Mouse (Mus musculus): Measurements from ENCODE around the gene Cd3d. TPM values are rescaled to one million over a fixed set of nuclear protein-coding genes. Genes with fewer than 3 reads are reported as not detected.
"Not testable (repeated sequence)": the region's sequence is repeated elsewhere in the genome, so short reads cannot be mapped to it uniquely, and the experiment has no call there.

The Cd3d gene
- polyA plus RNA-seq, 1 experiment from 2014 or later = not detected

DNA sequence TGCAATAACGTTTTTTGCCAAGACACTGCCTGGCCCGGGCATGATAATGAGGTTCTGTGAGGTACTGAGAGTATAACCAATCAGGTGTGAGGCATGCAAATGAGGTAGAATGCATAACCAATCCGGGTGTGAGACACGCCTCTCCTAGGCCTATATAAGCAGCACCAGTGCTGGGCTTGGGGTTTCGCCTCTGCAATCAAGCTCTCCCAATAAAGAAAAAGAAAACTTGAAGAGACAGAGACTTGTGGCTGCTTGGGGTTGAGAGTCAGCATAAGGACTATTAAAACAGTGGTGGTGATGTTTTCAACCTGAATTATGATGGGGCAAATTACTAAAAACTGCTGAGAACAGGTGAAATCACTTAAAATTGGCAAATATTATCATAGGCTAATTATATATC, 13.8 kb upstream of the Cd3d start:
- H3K36me3 ChIP-seq (ENCODE audit: control insufficient read depth, insufficient read depth, low read length); H3K4me3 ChIP-seq (ENCODE audit: low read depth, low read length); H3K27me3 ChIP-seq (ENCODE audit: control insufficient read depth, insufficient read depth, low read length); H3K4me2 ChIP-seq (ENCODE audit: low read depth, low read length); H3K4me1 ChIP-seq (ENCODE audit: control insufficient read depth, insufficient read depth, low read length); H3K27ac ChIP-seq (ENCODE audit: low read depth, low read length); ATAC-seq (ENCODE audit: low read depth); H3K9me3 ChIP-seq (ENCODE audit: control insufficient read depth, low read length); H3K9ac ChIP-seq (replicated peaks; ENCODE audit: low read depth, low read length): not testable (repeated sequence)
- 88% methylated on average over 5 of the region's 5 CpGs for WGBS

DNA sequence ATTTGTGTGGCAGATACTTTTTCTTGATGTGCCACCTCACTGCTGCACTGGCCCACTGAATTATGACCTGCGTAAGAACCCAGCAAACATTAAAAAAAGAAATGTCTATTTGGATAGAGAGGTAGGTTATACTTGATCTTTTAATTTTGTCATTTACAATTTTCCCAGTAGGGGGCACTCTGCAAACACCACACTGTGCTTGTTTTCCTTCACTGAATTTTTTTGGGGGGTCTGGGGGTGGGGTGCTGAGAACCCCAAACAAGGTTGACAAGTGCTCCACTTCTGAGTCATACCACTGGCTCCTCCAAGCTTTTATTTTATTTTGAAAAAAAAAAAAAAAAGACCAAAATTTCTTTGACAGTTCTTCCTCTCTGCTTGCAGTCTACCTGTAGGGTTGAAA, 12.1 kb upstream of the Cd3d start:
- no peak overlapping the region for H3K4me3 ChIP-seq (ENCODE audit: low read depth, low read length)
- H3K4me2 ChIP-seq (ENCODE audit: low read depth, low read length) = no peak overlapping the region
- H3K9ac ChIP-seq (replicated peaks; ENCODE audit: low read depth, low read length) = no peak overlapping the region
- H3K9me3 ChIP-seq (ENCODE audit: control insufficient read depth, low read length) = no peaks in the 10 kb centered on the region
- no peaks in the 10 kb centered on the region for H3K36me3 ChIP-seq (ENCODE audit: control insufficient read depth, insufficient read depth, low read length)
- H3K27me3 ChIP-seq (ENCODE audit: control insufficient read depth, insufficient read depth, low read length) = no peaks in the 10 kb centered on the region
- no peak overlapping the region for H3K27ac ChIP-seq (ENCODE audit: low read depth, low read length)
- peaks cover 9% of the 10 kb centered on the region for H3K4me1 ChIP-seq (ENCODE audit: control insufficient read depth, insufficient read depth, low read length)
- WGBS = 67% methylated on average over 1 of the region's 1 CpGs
- ATAC-seq (ENCODE audit: low read depth) = no peak

DNA sequence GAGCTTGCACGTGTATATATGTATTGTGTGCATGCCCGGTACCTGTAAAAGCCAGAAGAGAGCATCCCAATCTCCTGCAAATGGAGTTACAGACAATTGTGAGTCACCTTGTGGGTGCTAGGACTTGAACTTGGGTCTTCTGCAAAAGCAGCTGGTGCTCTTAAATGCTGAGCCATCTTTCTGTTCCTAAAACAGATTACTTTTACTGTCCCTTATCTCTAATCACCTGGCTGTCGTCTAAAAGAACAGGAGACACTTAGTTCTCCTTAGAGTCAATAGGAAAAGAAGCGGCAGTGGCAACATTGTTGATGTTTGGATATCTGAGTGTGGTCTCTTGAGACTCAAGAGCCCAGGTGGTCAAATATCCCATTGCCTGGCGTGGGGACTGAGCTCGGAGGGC, 3.8 kb upstream of the Cd3d start:
- H3K9ac ChIP-seq (replicated peaks; ENCODE audit: low read depth, low read length) = no peak overlapping the region
- no peaks in the 10 kb centered on the region for H3K27me3 ChIP-seq (ENCODE audit: control insufficient read depth, insufficient read depth, low read length)
- H3K4me3 ChIP-seq (ENCODE audit: low read depth, low read length) = no peak overlapping the region
- H3K4me1 ChIP-seq (ENCODE audit: control insufficient read depth, insufficient read depth, low read length) = no peaks in the 10 kb centered on the region
- H3K9me3 ChIP-seq (ENCODE audit: control insufficient read depth, low read length) = no peaks in the 10 kb centered on the region
- H3K27ac ChIP-seq (ENCODE audit: low read depth, low read length) = no peak overlapping the region
- H3K36me3 ChIP-seq (ENCODE audit: control insufficient read depth, insufficient read depth, low read length) = no peaks in the 10 kb centered on the region
- 75% methylated on average over 6 of the region's 6 CpGs for WGBS
- no peak overlapping the region for H3K4me2 ChIP-seq (ENCODE audit: low read depth, low read length)
- ATAC-seq (ENCODE audit: low read depth) = no peak

DNA sequence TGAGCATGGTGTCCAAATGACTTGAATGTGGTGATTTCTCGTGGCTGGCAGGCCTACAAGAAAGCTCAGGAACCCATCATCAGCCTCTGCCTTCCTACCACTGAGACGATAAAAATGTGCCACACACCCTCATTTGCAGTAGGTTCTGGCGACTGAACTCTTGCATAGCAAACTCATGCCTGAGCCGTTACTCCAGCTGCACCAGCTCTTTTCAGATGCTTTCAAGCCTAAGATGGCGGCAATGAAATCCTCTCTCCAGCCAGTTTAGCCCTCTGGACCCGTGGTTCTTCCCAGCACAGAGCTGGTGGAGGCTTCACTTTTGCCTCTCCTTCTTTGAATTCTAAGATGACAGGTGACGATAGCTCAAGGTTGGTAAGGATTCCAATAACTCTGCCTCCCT, 1.8 kb upstream of the Cd3d start:
- ATAC-seq (ENCODE audit: low read depth) = no peak
- 85% methylated on average over 7 of the region's 7 CpGs for WGBS
- Histone ChIP-seq H3K4me1 (ENCODE audit: control insufficient read depth, insufficient read depth, low read length) (no peaks in the 10 kb centered on the region), H3K27ac (ENCODE audit: low read depth, low read length) (no peak overlapping the region), H3K4me2 (ENCODE audit: low read depth, low read length) (no peak overlapping the region), H3K27me3 (ENCODE audit: control insufficient read depth, insufficient read depth, low read length) (no peaks in the 10 kb centered on the region), H3K9ac (replicated peaks; ENCODE audit: low read depth, low read length) (no peak overlapping the region), H3K4me3 (ENCODE audit: low read depth, low read length) (no peak overlapping the region), H3K36me3 (ENCODE audit: control insufficient read depth, insufficient read depth, low read length) (no peaks in the 10 kb centered on the region), H3K9me3 (ENCODE audit: control insufficient read depth, low read length) (no peaks in the 10 kb centered on the region)

DNA sequence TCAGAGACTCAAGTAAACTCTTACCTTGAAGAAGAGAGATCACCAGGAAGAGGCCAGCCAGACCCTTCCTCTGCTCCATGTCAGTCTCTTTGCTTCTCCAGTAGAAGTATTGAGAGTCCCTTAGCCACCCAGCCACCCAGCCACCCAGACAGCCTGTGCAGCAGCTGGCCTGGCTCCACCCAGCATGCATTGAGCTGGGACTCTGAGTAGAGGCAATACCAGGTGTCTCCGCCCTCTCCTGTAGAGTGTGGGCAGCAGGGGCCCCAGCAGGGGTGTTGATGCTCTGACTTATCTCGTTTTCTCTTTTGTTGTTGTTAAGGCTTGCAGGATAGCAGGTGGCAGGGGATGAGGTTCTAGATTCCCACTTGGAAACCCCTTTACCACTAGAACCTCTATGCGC, 1.3 kb upstream of the Cd3d start, which contains the start of gene Cd3g:
TSS of gene Cd3g (minus strand) at position 190 of the 400 bp plus-strand sequence.
- H3K4me2 ChIP-seq (ENCODE audit: low read depth, low read length) = no peak within 1 kb of the TSS
- no peaks in the 10 kb centered on the region for H3K9me3 ChIP-seq (ENCODE audit: control insufficient read depth, low read length)
- H3K4me1 ChIP-seq (ENCODE audit: control insufficient read depth, insufficient read depth, low read length) = no peaks in the 10 kb centered on the region
- no peak within 1 kb of the TSS for H3K4me3 ChIP-seq (ENCODE audit: low read depth, low read length)
- no peaks in the 10 kb centered on the region for H3K27me3 ChIP-seq (ENCODE audit: control insufficient read depth, insufficient read depth, low read length)
- WGBS = 71% methylated on average over 3 of the region's 3 CpGs
- no peak for ATAC-seq (ENCODE audit: low read depth)
- H3K27ac ChIP-seq (ENCODE audit: low read depth, low read length) = no peak within 1 kb of the TSS
- no peak within 1 kb of the TSS for H3K9ac ChIP-seq (replicated peaks; ENCODE audit: low read depth, low read length)
- H3K36me3 ChIP-seq (ENCODE audit: control insufficient read depth, insufficient read depth, low read length) = no peaks in the 10 kb centered on the region

DNA sequence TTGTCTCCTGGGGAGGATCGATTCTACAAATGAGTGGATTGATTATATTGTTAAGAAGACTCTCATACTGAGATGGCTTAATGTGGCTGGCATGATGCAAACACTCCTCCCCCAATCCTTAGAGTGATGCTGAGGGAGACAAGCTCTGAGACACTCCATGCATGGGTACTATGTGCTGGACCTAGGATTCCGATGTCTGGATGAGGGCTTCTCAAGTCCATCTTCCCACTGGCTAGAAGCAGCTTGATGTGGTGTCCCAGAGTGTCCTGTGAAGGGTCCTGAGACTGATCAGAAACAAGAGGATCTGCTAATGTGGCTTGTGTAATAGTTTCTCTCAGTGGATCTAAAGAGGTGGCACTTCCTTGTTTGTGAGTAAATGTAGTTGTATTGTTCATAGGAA, 482 bp upstream of the Cd3d start:
- Histone ChIP-seq H3K9ac (replicated peaks; ENCODE audit: low read depth, low read length) (no peak overlapping the region), H3K36me3 (ENCODE audit: control insufficient read depth, insufficient read depth, low read length) (no peaks in the 10 kb centered on the region), H3K27ac (ENCODE audit: low read depth, low read length) (no peak overlapping the region), H3K27me3 (ENCODE audit: control insufficient read depth, insufficient read depth, low read length) (no peaks in the 10 kb centered on the region), H3K4me1 (ENCODE audit: control insufficient read depth, insufficient read depth, low read length) (no peaks in the 10 kb centered on the region), H3K9me3 (ENCODE audit: control insufficient read depth, low read length) (no peaks in the 10 kb centered on the region), H3K4me3 (ENCODE audit: low read depth, low read length) (no peak overlapping the region), H3K4me2 (ENCODE audit: low read depth, low read length) (no peak overlapping the region)
- ATAC-seq (ENCODE audit: low read depth) = no peak
- 89% methylated on average over 2 of the region's 2 CpGs for WGBS

DNA sequence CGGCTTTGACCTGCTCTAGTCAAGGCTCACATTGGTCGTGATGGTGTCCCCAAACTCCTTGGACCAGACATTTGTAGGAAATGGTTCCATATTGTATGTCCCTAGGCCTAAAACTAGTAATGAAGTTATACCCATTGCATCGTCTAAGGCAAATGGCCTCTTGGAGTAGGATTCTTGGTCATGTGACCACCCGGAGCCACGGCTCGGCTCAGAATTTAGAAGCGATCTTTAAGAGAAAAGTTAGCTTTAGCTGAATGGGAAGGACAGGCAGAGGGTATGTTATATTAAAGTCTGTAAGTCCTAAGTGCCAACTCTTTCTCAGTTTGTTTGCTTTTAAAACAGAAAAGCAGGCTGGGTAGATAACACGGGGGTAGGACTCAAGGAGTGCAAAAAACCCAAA, 495 bp downstream of the Cd3d start:
- Histone ChIP-seq H3K4me1 (ENCODE audit: control insufficient read depth, insufficient read depth, low read length) (no peaks in the 10 kb centered on the region), H3K27me3 (ENCODE audit: control insufficient read depth, insufficient read depth, low read length) (no peaks in the 10 kb centered on the region), H3K36me3 (ENCODE audit: control insufficient read depth, insufficient read depth, low read length) (no peaks in the 10 kb centered on the region), H3K4me3 (ENCODE audit: low read depth, low read length) (no peak overlapping the region), H3K9ac (replicated peaks; ENCODE audit: low read depth, low read length) (no peak overlapping the region), H3K4me2 (ENCODE audit: low read depth, low read length) (no peak overlapping the region), H3K27ac (ENCODE audit: low read depth, low read length) (no peak overlapping the region), H3K9me3 (ENCODE audit: control insufficient read depth, low read length) (no peaks in the 10 kb centered on the region)
- no peak for ATAC-seq (ENCODE audit: low read depth)
- 92% methylated on average over 8 of the region's 8 CpGs for WGBS

DNA sequence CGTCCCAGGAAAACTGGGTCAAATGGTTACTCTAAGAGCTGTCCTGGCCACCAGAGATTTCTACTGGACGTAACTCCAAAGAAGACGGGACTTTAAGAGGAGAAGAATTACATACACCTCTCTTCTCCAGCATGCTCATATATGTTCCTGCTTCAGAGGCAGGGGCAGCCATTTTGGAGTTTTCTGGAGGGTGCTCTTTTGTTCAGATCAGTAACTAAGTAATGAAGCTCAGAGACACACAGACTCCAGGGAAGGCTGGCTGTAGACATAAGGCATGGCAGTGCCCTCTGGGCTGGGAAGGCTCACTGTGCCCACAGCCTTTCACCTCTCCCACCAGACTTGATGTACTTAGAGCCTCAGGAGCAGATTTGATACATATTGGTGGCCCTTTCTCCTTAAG, 945 bp downstream of the Cd3d start:
- Histone ChIP-seq H3K36me3 (ENCODE audit: control insufficient read depth, insufficient read depth, low read length) (no peaks in the 10 kb centered on the region), H3K4me1 (ENCODE audit: control insufficient read depth, insufficient read depth, low read length) (no peaks in the 10 kb centered on the region), H3K4me2 (ENCODE audit: low read depth, low read length) (no peak overlapping the region), H3K27ac (ENCODE audit: low read depth, low read length) (no peak overlapping the region), H3K9ac (replicated peaks; ENCODE audit: low read depth, low read length) (no peak overlapping the region), H3K9me3 (ENCODE audit: control insufficient read depth, low read length) (no peaks in the 10 kb centered on the region), H3K27me3 (ENCODE audit: control insufficient read depth, insufficient read depth, low read length) (no peaks in the 10 kb centered on the region), H3K4me3 (ENCODE audit: low read depth, low read length) (no peak overlapping the region)
- no peak for ATAC-seq (ENCODE audit: low read depth)
- 93% methylated on average over 3 of the region's 3 CpGs for WGBS

DNA sequence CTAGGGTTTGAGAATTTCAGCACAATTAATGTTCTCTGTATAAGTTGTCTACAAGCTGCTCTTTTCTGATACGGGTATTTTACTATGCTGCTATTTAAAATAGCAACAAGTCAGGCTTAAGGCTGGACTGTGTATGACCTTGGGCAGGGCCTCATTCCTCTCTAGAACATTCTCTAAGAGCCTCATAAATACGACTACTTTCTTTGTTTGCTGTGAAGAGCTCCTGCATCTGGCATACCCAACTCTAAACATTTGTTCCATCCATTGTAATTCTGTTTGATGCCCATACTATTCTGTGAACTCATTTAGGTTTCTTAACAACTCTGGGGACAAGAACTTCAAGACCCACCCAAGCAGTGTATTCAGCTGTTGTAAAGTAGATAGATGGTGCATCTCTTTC, 1.4 kb downstream of the Cd3d start:
- H3K4me2 ChIP-seq (ENCODE audit: low read depth, low read length) = no peak overlapping the region
- H3K27ac ChIP-seq (ENCODE audit: low read depth, low read length) = no peak overlapping the region
- no peak overlapping the region for H3K9ac ChIP-seq (replicated peaks; ENCODE audit: low read depth, low read length)
- no peaks in the 10 kb centered on the region for H3K4me1 ChIP-seq (ENCODE audit: control insufficient read depth, insufficient read depth, low read length)
- 60% methylated on average over 2 of the region's 2 CpGs for whole genome bisulfite sequencing
- no peaks in the 10 kb centered on the region for H3K9me3 ChIP-seq (ENCODE audit: control insufficient read depth, low read length)
- ATAC-seq (ENCODE audit: low read depth) = no peak
- no peak overlapping the region for H3K4me3 ChIP-seq (ENCODE audit: low read depth, low read length)
- H3K27me3 ChIP-seq (ENCODE audit: control insufficient read depth, insufficient read depth, low read length) = no peaks in the 10 kb centered on the region
- H3K36me3 ChIP-seq (ENCODE audit: control insufficient read depth, insufficient read depth, low read length) = no peaks in the 10 kb centered on the region

DNA sequence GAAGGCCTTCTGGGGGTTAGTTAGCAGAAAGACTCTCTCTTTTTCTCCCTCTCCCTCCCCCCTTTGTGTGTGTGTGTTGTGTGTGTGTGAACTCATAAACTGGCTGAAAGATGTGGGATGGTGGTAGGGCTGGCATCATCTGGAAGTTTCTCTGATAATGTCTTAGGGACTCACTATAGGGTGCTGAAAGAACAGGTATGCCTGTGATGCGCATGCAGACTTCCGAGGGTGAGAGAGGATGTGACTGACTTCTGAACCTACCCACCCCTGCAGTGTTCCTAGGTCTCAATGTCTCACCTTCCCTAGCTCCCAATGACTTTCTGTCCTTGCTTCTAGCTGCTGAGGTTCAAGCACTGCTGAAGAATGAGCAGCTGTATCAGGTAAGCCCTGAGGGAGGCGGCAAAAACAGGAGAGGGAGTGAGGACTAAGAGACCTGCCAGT, 4.2 kb downstream of the Cd3d start:
- Histone ChIP-seq H3K4me2 (ENCODE audit: low read depth, low read length) (no peak overlapping the region), H3K27ac (ENCODE audit: low read depth, low read length) (no peak overlapping the region), H3K4me3 (ENCODE audit: low read depth, low read length) (no peak overlapping the region), H3K9me3 (ENCODE audit: control insufficient read depth, low read length) (no peaks in the 10 kb centered on the region), H3K36me3 (ENCODE audit: control insufficient read depth, insufficient read depth, low read length) (no peaks in the 10 kb centered on the region), H3K27me3 (ENCODE audit: control insufficient read depth, insufficient read depth, low read length) (no peaks in the 10 kb centered on the region), H3K4me1 (ENCODE audit: control insufficient read depth, insufficient read depth, low read length) (no peaks in the 10 kb centered on the region), H3K9ac (replicated peaks; ENCODE audit: low read depth, low read length) (no peak overlapping the region)
- WGBS = 81% methylated on average over 3 of the region's 3 CpGs
- no peak for ATAC-seq (ENCODE audit: low read depth)

Data from neural tube, embryonic 14.5 days (tissue).